Mouse (Mus musculus) left cerebral cortex, adult 18-20 months (tissue): Measurements from ENCODE around the gene Ube2d3. TPM values are rescaled to one million over a fixed set of nuclear protein-coding genes. Genes with fewer than 3 reads are reported as not detected.

Experiments used
- DNase-seq, 2 experiments: peaks; one replicate each; pipeline ENCODE4 v3.0.0; 2021 to 2022; ENCODE audit warnings: low spot score in 2 of 2, mixed read lengths in 1 of 2
- long read RNA-seq, 2 experiments: library from polyadenylated mRNA; stranded (forward); transcript quantifications; one replicate each; pipeline ENCODE4 v2.0.0; 2021
- total RNA-seq, 2 experiments: library from RNA; stranded (reverse); gene quantifications; 2 replicates each; pipeline ENCODE4 v1.2.3; 2021

Ube2d3 gene
- total RNA-seq, result 100 to 1,000 TPM; 238 to 245 TPM
- long read RNA-seq, experiment 1, transcript Ube2d3-212 (8 exons, 3,833 nt), result major isoform, 163 of 317 reads
- long read RNA-seq, experiment 1, transcript Ube2d3-202 (8 exons, 2,504 nt), result minor isoform, 53 of 317 reads
- long read RNA-seq, experiment 1, transcript Ube2d3-210 (7 exons, 2,515 nt), result minor isoform, 63 of 317 reads
- long read RNA-seq, experiment 1, transcript Ube2d3-201 (8 exons, 1,512 nt), result minor isoform, 9 of 317 reads
- long read RNA-seq, experiment 1, partial matches to known transcripts, result 5 of 317 reads
- long read RNA-seq, experiment 1, other reads (novel, unspliced or antisense), result 18 of 317 reads
- long read RNA-seq, experiment 2, transcript Ube2d3-212 (8 exons, 3,833 nt), result major isoform, 119 of 220 reads
- long read RNA-seq, experiment 2, transcript Ube2d3-216 (8 exons, 738 nt), result minor isoform, 5 of 220 reads
- long read RNA-seq, experiment 2, transcript Ube2d3-202 (8 exons, 2,504 nt), result minor isoform, 39 of 220 reads
- long read RNA-seq, experiment 2, transcript Ube2d3-210 (7 exons, 2,515 nt), result minor isoform, 32 of 220 reads
- long read RNA-seq, experiment 2, partial matches to known transcripts, result 8 of 220 reads
- long read RNA-seq, experiment 2, other reads (novel, unspliced or antisense), result 12 of 220 reads

DNA sequence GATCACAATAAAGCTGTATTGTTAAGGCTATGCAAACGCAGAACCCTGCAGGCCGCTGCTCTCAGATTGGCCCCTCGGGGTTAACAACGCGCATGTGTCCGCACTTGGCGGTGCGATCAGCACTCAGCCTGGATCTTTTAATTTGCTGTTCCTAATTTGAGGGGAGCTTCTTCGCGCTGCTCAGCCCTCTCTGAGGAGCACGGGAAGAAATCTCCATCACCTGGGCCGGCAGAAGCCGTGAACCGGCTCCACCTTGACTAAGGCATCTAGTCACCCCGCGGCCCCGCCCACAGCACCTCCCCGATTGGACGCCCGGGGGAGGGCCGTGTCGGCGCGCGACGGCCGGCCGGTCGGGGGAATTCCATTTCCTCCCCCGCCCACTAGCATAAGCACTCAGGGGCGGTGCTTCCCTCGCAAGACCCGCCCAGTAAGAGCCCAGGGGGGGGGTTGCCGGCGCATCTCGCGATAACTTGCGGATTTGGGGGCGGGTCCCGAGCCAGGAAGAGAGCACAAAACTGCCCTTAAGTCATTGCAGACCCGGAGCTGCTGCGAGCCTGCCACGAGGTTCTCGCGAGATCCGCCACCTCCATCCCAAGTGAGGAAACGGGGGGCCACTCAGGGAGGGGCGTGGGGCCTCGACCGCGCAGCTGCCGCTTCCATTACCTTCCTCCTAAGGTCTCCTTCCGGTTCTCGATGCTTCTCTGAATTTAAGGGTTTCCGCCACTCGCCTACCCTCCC lies at the start of gene Ube2d3:
Gene Ube2d3 (plus strand): TSS at position 392 of the 738 bp plus-strand sequence.
- DNase-seq, result peak; percentile 97 to 99

DNA sequence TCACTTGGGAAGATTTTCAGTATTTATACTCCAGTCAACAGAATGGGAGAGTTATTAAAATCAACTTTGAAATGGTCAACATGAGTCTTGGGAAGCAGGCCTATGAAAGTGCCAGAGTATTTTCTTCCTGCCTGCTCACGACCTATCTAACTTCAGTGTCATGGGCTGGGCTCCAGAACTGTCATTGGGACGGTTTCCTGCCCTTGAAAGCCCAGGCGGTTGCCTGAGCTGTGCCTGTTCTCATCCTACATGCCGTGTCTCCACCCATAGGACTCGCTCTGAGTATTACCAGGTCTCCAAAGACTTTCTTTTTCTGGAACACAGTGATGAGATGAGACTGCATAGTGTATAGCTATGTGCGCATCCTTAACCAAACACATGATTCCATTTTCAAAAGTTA lies 44.8 kb upstream of the Ube2d3 start:
- DNase-seq, result no peak

DNA sequence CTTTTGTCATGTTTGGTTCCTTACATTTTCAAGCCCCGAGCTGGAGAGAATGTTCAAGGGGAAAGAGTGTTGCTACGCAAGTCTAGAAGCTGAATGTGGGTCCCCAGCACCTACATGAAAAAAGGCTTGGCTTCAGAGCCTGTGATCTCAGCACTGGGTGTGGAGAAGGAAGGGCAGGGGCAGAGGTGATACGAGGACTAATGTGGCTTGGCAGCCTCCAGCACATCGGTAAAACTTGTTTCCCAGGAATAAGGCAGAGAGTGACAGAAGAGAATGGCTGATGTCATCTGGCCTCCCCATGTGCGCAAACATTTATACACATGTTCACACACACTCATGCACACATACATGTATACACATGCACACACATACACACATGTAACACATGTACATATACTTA lies 42.9 kb upstream of the Ube2d3 start:
- no peak for DNase-seq

DNA sequence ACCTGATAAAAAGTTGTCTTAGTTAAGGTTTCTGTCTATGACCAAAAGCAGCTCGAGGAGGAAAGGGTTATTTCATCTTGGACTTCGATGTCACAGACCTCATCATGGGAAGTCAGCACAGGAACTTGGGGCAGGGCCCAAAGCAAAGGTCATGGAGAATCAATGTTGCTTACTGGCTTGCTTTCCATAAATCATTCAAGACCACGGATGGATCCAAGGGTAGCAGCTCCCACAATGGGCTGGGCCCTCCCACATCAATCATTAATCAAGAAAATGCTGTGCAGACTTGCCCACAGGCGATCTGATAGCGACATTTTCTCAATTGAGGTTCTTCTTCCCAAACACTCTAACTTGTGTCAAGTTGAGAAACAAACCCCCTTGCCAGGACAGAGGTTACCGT lies 41.9 kb upstream of the Ube2d3 start:
- DNase-seq, result no peak

DNA sequence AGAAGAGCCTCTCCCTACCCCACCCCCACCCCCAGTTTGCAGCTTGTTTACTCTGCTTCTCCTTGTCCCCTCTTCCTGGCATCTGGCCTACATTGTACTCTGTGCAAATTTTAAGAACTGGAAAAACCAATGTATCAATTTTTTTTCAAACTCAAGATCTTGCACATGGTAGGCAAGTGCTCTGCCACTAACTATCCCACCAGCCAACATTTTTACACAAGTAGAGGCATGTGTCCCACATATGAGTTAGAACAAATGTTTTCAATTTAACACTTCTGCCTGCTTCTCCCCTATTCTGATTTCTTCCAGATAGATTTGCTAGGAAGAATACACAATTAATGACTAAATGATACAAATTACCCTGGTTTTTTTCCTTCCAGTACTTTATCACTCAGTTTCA lies 40.8 kb upstream of the Ube2d3 start:
- no peak for DNase-seq

DNA sequence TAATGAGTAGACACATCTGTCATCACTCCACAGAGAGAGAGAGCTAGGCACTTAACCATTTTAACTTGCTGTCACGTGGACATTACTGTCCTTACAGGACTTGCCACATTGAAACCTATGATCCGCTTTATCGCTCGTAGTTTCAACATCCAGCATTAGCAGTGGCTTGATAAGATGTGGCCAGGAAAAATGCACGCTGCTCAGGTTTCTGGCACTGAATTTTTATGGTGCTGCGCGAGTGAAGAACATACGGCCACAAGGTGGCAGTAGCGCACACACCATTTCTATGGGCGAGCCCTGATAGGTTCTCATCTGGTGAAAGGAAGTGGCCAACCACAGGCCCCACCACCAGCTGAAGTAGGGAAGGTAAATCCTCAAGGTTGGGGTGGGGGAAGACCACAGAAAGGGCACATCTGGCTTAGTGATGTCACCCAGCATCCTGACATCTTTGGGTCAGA lies 35.7 kb upstream of the Ube2d3 start:
- DNase-seq, result peak; percentile 85 to 90

DNA sequence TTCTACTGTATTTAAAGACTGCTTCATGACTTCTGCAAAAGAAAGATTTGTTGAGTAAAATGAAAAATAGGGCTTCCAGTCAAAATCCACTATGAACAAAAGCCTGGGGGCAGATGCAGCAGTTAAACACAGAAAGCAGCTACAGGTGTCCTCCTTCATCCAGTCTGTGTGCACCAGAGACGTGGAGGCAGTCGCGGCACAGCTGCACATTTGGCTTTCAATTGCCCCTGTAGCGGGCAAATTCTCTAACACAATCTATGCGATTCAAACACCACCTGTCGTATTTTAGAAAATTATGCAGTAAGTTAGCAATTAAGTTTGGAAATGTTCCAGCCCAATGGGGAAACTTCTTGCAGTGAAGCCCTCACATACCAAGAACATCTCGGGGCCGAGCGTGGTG lies 34.7 kb upstream of the Ube2d3 start:
- DNase-seq, result no peak

DNA sequence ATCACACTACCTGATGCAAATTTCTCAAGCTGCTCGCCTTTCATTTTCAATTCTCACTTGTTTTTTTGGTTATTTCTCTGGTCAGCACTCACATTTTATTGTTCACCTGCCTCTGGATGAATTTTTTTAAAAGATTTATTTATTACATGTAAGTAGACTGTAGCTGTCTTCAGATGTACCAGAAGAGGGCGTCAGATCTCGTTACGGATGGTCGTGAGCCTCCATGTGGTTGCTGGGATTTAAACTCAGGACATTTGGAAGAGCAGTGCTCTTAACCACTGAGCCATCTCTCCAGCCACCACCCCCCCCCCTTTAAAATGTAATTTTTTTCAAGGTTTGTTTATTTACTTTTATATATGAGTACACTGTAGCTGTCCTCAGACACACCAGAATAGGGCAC lies 34.1 kb upstream of the Ube2d3 start:
- no peak for DNase-seq

DNA sequence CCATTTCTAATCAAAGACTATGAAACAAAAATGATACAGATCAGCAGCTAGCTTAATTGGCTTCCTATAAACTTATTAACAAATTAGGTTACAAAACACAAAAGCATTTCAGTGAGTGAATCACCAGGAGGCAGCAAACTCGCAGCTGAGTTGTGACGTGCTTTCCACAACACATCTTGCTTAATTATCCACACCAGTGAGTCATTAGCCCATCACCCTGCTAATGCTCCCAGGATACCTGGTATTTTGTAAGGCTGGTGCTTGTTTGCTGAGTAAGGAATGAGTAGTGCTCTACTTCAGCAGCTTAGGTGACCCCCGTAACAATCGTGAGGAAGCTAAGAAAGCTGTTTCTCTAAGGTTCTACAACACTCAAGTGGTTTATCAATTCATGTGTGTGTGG lies 33.4 kb upstream of the Ube2d3 start:
- DNase-seq, result no peak

DNA sequence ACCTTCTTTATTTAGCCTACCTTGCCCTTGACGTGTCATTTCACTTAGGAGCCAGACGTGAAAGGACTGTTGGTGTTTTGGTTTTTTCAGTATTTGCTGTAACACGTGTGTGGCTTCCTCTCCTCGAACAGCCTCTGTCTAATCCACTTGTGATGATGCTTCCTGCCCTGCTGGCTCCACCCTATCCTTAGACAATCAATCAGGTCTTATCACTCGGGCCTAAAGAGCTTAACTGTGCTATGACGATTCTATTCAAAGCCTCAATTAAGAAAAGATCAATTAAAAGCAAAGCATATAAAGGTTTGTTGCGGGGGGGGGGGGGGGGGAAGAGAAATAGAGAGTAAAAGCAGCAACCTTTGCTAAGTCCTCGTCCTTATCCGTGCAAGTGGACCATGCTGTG lies 30.6 kb upstream of the Ube2d3 start:
- DNase-seq, result no peak

DNA sequence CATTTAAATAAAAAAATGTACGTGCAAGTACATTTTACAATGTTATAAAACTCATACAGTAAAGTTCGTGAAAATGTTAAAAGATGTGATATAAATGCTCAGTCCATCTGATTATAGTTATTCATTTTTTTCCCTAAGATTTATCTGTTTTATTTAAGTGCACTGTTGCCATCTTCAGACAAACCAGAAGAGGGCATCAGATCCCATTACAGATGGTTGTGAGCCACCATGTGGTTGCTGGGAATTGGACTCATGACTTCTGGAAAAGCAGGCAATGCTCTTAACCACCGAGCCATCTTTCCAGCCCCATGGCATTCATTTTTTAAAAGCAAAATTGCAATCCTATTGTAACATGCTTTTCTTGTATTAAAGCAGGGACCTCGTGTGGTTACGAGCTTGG lies 28.7 kb upstream of the Ube2d3 start:
- DNase-seq, result no peak

DNA sequence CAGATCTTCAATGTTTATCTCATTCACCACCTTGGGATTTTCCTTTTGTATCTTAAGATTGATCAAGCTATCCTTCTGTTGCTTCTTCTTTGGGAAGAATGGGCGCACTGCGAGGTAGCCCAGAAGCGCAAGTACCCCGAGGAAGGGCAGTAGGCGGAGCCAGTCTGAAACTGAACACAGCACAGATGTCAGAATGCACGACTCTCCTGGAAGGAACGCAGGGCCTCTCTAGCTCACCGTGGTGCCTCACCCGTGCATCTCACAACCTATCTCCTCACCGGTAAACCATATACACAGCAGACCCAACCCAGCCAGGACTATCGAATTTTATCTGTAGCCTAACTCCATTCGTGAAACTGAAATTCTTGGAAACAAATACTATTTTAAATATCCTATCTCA lies 26.9 kb upstream of the Ube2d3 start:
- no peak for DNase-seq

DNA sequence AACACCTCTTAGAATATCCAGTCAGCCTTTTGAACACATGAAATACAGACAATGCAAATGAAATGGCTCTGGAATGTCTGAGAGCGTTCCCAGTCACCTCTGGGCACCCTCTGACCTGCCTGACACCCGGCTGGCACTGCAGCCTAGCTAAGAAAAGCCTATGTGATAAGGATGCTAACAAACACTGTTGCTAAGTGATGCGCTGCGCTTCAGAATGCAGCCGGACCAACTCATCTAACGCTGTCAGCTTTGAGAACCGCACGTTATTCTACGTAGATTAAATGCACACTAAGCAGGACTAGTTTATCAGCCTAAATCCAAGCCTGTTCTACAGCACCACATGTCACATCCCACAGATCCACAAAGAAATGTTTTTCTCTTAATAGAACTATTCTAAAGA lies 26.1 kb upstream of the Ube2d3 start:
- DNase-seq, result no peak

DNA sequence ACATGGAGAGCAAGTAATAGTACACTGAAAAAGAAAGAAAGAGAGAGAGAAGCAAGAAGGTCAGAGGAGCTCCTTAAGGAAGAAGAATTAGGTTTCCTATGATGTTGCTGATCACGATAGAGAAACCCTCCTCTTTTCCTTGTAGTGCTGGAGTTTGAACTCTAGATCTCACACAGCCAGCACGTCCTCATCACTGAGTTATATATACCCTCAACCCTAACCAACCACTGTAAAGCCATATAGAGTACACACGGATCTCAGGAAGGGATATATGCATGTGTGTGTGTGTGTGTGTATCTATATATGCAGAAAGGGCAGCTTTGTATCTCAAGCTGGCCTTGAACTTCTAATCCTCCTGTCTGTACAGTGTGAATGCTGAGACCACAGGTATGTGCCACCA lies 20.7 kb upstream of the Ube2d3 start:
- no peak for DNase-seq

DNA sequence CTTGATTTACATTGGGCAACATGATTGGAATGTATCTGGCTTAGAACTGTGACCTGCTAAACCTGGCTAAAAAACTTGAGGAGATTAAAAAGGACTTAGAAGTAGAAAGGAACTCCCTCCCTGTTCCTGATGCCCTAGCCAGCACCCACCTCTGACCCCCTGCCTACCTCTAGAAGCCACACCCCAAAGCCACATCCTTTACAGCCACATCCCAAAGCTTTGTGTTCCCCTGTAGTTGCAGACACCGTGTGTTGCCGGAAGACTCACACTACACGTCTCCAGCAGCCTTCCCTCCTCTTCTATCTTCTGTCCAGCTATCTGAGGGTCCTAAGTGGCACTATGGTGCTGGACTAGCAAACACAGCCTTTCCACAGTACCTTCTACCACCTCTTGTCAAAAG lies 20.1 kb upstream of the Ube2d3 start:
- no peak for DNase-seq

DNA sequence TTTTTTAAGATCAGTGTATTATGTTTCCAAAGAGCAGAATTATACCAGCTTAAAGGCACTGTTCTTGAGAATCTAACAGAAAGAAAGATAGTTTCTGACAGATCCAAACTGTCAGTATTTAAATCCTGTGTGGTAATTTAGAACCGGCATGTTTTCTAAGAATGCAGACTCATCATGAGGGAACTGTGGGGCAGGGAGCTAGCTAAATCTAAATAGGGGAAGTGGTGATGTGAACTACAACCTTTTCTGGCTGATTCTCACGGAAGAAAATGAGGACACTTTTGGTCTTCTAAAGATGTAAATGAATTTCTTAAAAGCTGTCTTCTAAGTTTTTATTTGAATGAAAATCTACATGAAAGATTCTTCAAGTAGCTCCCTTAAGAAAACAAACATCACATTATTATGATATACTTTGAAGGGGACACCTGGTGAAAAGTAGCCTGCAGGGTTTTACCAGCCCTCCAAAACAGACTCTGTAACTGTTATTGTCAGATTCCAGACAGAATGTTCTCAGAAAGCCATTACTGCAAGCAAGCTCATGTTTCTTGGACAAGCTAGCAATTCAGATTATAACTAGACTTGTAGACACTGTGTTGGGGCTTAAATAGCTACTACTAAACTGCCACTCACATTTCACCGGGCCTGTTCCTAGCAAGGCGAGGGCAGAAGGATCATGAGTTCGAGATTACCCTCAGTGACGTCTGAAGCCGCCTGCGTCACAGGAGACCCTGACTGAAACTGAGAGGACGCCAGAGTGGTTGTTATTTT lies 17.2 kb upstream of the Ube2d3 start:
- DNase-seq, result no peak

DNA sequence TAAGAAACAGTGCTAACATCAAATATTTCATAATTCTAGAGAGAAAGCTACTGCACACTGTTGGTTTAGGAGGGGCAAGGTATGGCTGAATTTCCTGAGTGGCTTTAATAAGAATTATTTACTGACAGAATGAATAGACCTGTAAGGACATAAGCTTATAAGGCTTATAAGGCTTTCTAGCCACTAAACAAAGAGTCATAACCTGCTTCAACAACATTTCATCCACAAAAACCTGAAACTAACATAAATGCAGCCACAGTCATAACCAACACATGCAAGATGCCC lies 16.7 kb upstream of the Ube2d3 start:
- DNase-seq, result no peak

DNA sequence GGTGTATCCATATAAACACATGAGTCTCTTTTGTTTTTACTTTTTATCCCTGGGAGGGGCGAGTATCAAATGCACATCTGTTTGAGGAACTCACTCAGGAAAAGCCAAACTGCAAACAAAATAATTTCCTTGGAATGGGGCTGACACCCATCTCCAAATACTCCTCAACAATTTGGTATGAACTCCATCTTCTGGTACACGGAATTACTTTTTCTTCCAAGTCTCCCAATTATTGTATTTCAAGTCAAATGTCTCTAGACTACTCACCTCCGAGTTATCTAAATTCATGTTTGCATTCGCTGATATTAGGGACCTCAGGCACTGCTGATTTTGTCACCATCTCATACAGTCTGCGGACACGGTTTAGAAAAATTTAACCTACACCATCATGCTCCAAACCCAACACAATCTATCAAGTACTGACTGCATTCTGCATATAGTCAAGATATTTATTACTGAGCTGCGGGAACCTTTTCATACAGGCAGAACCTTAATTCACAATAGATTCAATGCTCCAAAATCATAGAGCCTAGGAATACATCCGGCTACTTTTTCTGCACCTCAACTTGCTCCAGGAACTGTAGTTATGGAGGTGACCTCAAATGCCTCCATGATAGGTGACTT lies 15.6 kb upstream of the Ube2d3 start:
- no peak for DNase-seq

DNA sequence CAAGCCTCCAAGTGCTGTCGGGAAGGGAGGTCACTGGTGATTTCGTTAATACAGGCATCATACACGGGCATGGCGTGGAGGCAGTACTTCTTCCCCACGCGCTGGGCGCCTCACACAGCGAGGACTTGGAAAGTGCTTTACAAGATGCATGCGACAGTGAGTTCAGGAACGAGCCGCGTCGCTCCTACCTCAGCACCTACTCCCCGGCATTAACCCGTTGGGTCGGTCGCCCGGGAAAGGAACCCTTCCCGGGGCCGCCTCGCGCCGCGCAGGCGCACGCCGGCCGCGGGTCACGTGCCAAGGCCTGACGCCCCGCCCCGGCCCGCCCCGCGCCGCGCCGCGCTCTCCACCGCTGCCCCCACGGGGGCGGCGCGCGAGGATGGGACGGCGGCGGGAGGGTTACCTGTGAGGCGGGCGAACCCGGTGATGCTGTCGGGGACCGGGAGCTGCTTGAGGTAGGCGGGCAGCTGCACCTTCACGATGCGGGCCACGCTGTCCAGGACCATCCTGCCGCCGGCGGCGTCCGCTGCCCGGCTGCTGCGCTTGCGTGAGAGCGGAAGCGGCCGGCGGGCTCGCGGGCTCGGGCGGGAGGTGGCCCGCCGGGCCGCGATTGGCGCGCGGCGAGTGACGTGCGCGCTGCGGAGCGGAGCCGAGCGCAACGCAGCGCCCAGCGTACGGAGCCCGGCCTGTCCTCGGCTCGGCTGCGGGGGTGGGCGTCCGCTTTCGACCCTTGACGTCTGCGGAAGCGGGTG lies 14.9 kb upstream of the Ube2d3 start:
- DNase-seq, result peak; percentile 78 to 87

DNA sequence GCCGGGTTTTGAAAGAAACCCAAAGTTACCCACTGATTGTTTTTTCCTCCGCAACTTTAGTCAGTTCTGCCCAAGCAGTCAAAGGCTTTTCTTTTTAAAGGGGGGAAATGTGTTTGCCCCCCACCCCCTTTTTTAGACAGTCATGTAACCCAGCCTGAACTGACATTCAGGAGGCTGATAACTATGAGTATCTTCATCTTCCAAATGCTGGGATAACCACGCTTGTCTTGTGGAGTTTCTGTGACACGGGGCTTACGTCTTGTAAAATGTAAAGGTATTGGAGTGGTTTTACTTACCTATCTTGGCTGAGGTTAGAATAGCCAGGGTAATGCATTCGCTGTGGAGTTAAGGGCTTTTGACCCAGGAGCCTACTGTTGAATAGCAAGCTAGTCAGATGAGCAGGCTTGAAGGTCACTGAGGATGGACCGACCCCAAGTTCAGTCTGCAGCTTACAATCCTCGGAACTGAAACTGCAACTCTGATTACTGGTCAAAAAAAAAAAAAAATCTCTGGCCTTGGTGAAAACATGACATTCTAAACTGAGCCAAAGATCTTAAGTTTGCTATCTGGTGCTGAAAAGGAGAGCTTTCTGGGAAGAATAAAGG lies 14.2 kb upstream of the Ube2d3 start, which contains the start of gene Cisd2:
Gene Cisd2 (minus strand): TSS at position 318 of the 605 bp plus-strand sequence.
- DNase-seq, result no peak
